Mouse (Mus musculus): ENCODE results near the gene Ankrd17.
A peak's percentile ranks its signal among the peaks of the same experiment; 100 is the strongest.

The Ankrd17 gene

GRCm38 (mm10) chr5:90217226-90217625, 149.2 kb downstream of the Ankrd17 start:
- DNase-seq, result no peak

GRCm38 (mm10) chr5:90213356-90213755, 153.0 kb downstream of the Ankrd17 start:
- DNase-seq, result no peak

GRCm38 (mm10) chr5:90203168-90203567, 163.2 kb downstream of the Ankrd17 start:
- peak; percentile 57 to 61 for DNase-seq

GRCm38 (mm10) chr5:90202447-90203117, 163.8 kb downstream of the Ankrd17 start:
- no peak for DNase-seq

- DNase-seq, result peak in 1 of 2 experiments; percentile 8
Observed at GRCm38 (mm10) chr5:90199922-90200632, 166.3 kb downstream of the Ankrd17 start.

GRCm38 (mm10) chr5:90194831-90195230, 171.5 kb downstream of the Ankrd17 start:
- peak; percentile 51 to 85 for DNase-seq

GRCm38 (mm10) chr5:90182782-90183181, 183.6 kb downstream of the Ankrd17 start:
- DNase-seq, result no peak

GRCm38 (mm10) chr5:90179094-90179493, 187.3 kb downstream of the Ankrd17 start:
- no peak for DNase-seq

GRCm38 (mm10) chr5:90178116-90178515, 188.3 kb downstream of the Ankrd17 start:
- no peak for DNase-seq
